Mouse (Mus musculus): Measurements from ENCODE around the gene Sync. TPM values are rescaled to one million over a fixed set of nuclear protein-coding genes. Genes with fewer than 3 reads are reported as not detected.

Sync gene
- polyA plus RNA-seq (2014; fragmentation: Illumina TruSeq; extraction: RNeasy Lipid Tissue Mini Kit (QIAGEN cat#74804); ENCODE audit: low replicate concordance): 0.85 TPM

GRCm38 (mm10) chr4:129287472-129287981, at the start of gene Sync:
Sync (plus strand) TSS chr4:129287617.

DNA sequence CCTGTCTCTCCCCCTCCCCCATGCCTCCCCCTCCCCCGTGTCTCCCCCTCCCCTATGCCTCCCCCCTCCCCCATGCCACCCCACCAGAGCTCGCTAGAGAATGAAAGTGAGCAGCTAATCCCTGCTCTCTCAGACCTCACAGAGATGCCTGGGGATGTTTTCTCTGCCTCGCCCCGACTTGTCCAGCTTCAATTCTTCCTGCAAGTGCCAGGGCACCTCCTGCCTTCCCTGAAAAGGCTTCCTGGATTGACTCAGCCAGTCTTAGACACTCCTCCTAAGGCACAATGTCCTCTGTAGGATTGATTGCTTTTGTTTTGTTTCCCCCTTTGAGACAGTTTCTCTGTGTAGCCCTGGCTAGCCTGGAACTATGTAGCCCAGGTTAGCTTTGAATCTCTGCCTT, 26.2 kb upstream of the Sync start, which contains the start of gene C77080:
C77080 (minus strand) TSS at position 209 of the 400 bp plus-strand sequence.

GRCm38 (mm10) chr4:129335216-129336074, 48.0 kb downstream of the Sync start, which contains the start of the genes Rbbp4 and Zbtb8os:
Rbbp4 (minus strand) TSS chr4:129335370.
Zbtb8os (plus strand) TSS chr4:129335695.

Other genes with a start within 250 kb of the Sync start
- 16.9 TPM for gene Rnf19b, start 229.3 kb upstream of the Sync start, polyA plus RNA-seq (2014; fragmentation: Illumina TruSeq; extraction: RNeasy Lipid Tissue Mini Kit (QIAGEN cat#74804); ENCODE audit: low replicate concordance)
- gene Tmem54, start 182.1 kb upstream of the Sync start, polyA plus RNA-seq (2014; fragmentation: Illumina TruSeq; extraction: RNeasy Lipid Tissue Mini Kit (QIAGEN cat#74804); ENCODE audit: low replicate concordance): 1.3 TPM
- gene Hpca, start 165.6 kb upstream of the Sync start, polyA plus RNA-seq (2014; fragmentation: Illumina TruSeq; extraction: RNeasy Lipid Tissue Mini Kit (QIAGEN cat#74804); ENCODE audit: low replicate concordance): not detected
- 0.30 TPM for gene Fndc5, start 150.6 kb upstream of the Sync start, polyA plus RNA-seq (2014; fragmentation: Illumina TruSeq; extraction: RNeasy Lipid Tissue Mini Kit (QIAGEN cat#74804); ENCODE audit: low replicate concordance)
- 28.5 TPM for gene S100pbp, start 97.9 kb upstream of the Sync start, polyA plus RNA-seq (2014; fragmentation: Illumina TruSeq; extraction: RNeasy Lipid Tissue Mini Kit (QIAGEN cat#74804); ENCODE audit: low replicate concordance)
- gene Yars, start 97.9 kb upstream of the Sync start, polyA plus RNA-seq (2014; fragmentation: Illumina TruSeq; extraction: RNeasy Lipid Tissue Mini Kit (QIAGEN cat#74804); ENCODE audit: low replicate concordance): 1.4 TPM
- 14.3 TPM for gene C77080, start 26.2 kb upstream of the Sync start, polyA plus RNA-seq (2014; fragmentation: Illumina TruSeq; extraction: RNeasy Lipid Tissue Mini Kit (QIAGEN cat#74804); ENCODE audit: low replicate concordance)
- 118 TPM for gene Rbbp4, start 47.8 kb downstream of the Sync start, polyA plus RNA-seq (2014; fragmentation: Illumina TruSeq; extraction: RNeasy Lipid Tissue Mini Kit (QIAGEN cat#74804); ENCODE audit: low replicate concordance)
- gene Zbtb8os, start 48.1 kb downstream of the Sync start, polyA plus RNA-seq (2014; fragmentation: Illumina TruSeq; extraction: RNeasy Lipid Tissue Mini Kit (QIAGEN cat#74804); ENCODE audit: low replicate concordance): 160 TPM
- gene Zbtb8a, start 90.5 kb downstream of the Sync start, polyA plus RNA-seq (2014; fragmentation: Illumina TruSeq; extraction: RNeasy Lipid Tissue Mini Kit (QIAGEN cat#74804); ENCODE audit: low replicate concordance): 1.1 TPM
- gene Zbtb8b, start 153.2 kb downstream of the Sync start, polyA plus RNA-seq (2014; fragmentation: Illumina TruSeq; extraction: RNeasy Lipid Tissue Mini Kit (QIAGEN cat#74804); ENCODE audit: low replicate concordance): not detected
- gene Bsdc1, start 174.0 kb downstream of the Sync start, polyA plus RNA-seq (2014; fragmentation: Illumina TruSeq; extraction: RNeasy Lipid Tissue Mini Kit (QIAGEN cat#74804); ENCODE audit: low replicate concordance): 8.8 TPM
- gene Tssk3, start 203.4 kb downstream of the Sync start, polyA plus RNA-seq (2014; fragmentation: Illumina TruSeq; extraction: RNeasy Lipid Tissue Mini Kit (QIAGEN cat#74804); ENCODE audit: low replicate concordance): not detected
- not detected for gene Fam229a, start 203.6 kb downstream of the Sync start, polyA plus RNA-seq (2014; fragmentation: Illumina TruSeq; extraction: RNeasy Lipid Tissue Mini Kit (QIAGEN cat#74804); ENCODE audit: low replicate concordance)
- gene Marcksl1, start 226.0 kb downstream of the Sync start, polyA plus RNA-seq (2014; fragmentation: Illumina TruSeq; extraction: RNeasy Lipid Tissue Mini Kit (QIAGEN cat#74804); ENCODE audit: low replicate concordance): 11.9 TPM